Mouse (Mus musculus) CD4-positive helper T cell, adult 2 months (primary cell): ENCODE measurements around the gene Dlx1.

Experiments
- DNase-seq: peaks from one replicate; pipeline ENCODE4 v3.0.0-alpha.2; 2012; ENCODE audit warnings: low read depth, missing footprints, low spot score

Gene Dlx1

DNA sequence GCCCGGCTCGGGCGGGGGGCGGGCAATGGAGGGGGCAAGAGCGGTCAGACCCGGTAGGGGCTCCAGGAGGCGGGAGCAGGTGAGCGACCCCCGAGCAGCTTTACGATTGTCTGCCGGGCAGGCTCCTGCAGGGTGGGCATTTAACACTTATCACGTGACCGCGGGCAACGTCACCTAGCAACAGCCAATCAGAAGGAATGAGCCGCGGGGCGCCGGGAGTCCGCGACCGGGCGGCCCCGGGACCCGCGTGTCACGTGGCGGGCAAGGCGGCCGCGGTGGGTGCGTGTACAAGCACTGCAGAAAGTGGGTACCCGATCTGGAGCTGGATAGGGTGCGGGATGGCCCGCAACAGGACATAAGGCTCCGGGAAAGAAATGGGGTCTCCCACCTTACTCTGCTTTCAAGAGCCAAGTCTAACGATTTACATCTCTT is 18.7 kb downstream of the Dlx1 start, which contains the start of gene Dlx2:
Dlx2 (minus strand) TSS at position 115 of the 432 bp plus-strand sequence.
- no peak for DNase-seq

DNA sequence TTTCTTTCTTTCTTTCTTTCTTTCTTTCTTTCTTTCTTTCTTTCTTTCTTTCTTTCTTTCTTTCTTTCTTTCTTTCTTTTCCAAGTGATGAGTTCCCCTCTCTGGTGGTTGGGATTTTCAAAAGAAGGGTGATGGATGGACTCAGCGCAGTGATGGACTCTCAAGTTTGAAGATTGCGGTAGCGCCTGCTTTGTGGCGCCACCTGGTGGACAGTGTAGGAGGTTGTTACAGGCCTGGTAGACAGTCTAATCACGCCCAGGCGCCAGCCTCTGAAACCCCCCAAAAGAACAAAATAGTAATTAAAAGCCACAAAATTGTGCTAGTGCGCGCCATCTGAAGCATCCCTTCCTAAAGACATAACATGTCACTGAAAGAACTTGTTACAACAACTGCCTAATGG is 19.9 kb downstream of the Dlx1 start:
- peak; percentile 66 for DNase-seq

DNA sequence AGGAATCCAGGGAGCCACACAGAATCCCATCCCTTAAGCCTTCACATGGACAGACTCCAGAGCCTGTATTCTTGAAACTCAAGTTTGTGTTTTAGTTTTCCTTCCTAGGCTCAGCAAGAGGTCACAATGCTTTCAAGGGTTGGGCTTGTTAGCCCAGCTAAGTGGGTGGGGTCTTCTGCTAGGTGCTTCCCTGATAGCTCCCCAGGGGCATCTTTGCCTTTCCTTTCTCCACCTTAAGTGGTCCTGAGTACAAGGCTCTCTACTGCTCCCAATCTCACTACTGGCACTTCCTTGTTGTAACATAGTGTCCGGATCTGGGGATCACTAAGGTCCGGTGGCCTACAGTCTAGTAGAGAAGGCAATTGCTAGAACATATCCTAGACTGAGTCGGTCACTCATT is 22.4 kb downstream of the Dlx1 start:
- DNase-seq: no peak

DNA sequence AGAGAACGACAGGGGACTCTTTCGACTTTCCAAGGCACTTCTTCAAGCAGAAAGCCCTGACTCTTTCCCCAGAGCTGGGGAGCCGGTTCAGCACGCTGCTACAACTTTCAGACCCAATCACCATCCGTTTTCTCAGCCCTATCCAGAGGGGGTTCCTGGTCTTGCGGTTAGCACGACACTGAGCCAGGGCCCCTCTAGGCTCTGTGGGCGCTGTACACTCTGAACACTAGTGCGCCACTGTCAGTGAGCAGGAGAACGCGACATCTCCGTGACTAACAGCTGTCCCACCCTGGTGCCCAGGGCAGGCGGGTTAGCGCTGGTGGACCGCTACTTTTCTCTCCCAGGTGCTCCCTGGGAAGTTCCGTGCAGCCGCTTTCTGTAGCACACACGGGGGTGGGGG is 23.8 kb downstream of the Dlx1 start:
- DNase-seq: no peak

DNA sequence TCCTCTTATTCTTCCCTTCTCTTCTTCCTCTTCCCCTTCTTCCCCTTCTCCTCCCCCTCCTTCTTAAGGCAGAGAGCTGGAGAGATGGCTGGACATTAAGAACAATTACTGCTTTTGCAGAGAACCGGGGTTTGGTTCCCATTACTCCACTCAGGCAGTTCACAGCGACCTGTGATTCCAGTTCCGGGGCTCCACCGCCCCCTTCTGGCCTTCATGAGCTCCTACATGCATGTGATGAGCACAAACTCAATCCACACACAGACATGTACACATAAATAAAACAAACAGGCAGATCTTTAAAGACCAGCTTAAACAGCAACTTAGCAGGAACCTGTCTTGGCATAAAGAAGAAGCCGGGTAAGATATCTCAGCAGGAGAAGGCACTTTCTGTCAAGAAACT is 28.2 kb downstream of the Dlx1 start:
- no peak for DNase-seq

DNA sequence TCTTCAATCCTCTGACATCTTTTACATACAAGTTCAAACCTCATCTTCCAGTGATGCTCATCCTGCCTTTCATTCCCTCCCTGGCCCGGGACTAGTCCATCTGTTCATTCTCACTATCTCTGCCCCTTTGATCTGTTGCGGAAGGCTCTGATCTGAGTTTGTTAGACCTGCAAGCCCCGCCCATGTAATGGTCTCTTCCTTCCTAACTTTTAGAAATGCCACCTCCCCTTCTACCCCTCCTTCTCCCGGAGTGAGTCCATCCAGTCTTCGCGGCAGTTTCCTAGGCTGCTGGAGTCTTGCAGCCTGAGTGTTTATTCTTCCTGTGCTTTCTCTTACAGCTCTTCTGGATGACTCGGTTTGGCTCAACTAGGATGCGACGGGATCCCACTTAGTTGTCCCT is 38.6 kb downstream of the Dlx1 start:
- no peak for DNase-seq

DNA sequence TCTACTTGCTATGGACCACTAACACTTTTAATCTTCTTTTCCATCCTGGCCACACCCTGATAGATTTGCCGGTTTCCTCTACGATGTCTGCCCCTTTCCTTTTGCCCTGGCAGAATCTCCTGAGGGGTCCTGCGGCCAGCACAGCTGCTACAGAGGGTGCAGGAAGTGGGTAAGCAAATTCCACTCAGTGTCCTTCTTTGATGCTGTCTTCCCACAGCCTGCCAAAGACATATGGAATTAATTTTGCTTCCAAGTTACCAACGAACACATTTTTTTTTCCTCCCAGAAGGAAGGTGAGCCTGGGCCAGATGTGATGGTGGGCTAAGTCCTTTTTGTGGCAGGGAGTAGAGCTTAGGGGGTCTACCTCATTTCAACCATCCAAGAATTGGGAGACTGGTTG is 45.8 kb downstream of the Dlx1 start:
- no peak for DNase-seq

DNA sequence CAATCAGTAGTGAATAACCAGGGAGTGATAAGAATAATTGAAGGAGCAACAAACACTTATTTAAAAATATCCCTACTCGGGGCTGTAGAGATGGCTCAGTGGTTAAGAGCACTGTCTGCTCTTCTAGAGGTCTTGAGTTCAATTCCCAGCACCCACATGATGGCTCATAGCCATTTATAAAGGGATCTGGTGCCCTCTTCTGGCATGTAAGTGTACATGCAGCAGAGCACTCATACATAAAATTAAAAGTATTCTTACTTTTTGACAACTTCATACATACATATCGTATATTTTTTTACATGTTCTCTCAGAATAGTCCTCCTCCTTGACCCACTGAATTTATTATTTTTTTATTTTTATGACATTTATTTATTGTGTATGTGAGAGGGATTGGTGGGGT is 49.1 kb downstream of the Dlx1 start:
- DNase-seq: no peak

DNA sequence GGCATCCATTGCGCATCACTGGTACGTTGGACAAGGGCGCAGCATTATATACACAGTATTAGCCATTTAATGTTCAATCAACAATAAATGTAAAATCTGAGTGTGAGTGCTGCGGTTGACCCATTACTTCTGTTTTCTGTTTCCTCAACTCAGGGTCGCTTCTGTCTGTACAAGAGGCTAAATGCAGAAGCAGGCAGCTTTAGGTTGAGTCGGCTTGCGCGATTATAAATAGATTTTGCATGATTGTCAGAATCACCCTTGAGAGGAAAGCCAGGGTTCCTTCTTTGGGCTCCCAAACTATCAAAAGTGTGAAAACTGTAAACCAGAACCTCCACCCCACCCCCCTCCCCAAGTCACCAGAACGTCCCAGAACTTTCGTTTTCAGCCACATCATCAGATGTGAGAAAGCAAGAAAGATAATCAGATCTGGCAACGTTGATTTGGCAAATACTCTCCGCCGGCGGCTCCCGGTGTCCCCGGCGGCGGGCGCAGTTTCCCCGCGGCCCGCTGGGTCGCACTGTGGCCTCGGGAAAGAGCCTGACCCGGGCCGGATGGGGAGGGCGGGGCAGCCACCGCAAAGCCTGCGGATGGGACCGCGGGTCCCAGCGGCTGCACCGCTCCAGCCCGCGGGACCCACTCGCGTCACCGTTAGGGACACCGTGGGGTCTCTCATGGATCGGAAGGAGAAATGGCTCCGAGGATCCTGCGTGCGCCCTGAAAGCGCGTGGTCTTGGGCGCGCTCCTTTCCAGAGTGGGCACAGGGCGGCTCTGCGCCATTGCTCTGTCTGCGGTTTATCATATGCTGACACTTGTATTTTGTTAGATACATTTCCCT is 52.9 kb downstream of the Dlx1 start:
- peak; percentile 44 for DNase-seq

DNA sequence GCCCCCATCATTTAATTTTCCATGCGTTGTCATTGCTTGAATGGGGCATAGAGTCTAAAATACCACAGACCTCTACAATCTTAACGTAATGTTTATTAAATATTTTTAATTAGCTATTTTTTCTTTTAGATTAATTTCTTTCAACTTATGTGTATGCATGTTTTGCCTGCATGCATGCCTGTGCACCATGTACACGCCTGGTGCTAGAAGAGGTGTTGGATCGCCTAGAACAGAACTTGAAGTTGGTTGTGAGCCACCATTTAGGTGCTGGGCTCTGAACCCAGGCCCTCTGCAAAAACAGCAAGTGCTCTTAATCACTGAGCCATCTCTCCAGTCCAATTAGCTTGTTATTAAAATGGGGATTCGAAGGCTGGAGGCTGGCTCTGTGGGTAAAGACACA is 53.6 kb downstream of the Dlx1 start:
- no peak for DNase-seq
